Mouse (Mus musculus) spleen, adult 2 months (tissue): ENCODE measurements around the gene C1qtnf12. TPM values are rescaled to one million over a fixed set of nuclear protein-coding genes. Genes with fewer than 3 reads are reported as not detected.

Experiments
- DNase-seq, 2 experiments: peaks; one replicate each; pipeline versions ENCODE4 v3.0.0 to v3.0.0-alpha.2; 2012 to 2021; ENCODE audit warnings: low spot score in 2 of 2, low read depth in 1 of 2
- H3K27ac ChIP-seq: fragments of 200-500 bp; 2 replicates; pipeline ENCODE4 v1.5.1; 2012; ENCODE audit warnings: low read length, inconsistent platforms; ENCODE audit not compliant: insufficient read depth
- H3K27me3 ChIP-seq: fragments of 200-500 bp; 2 replicates; pipeline ENCODE4 v1.6.1; 2012; ENCODE audit warnings: mild to moderate bottlenecking, moderate library complexity, low read length, inconsistent platforms; ENCODE audit not compliant: control insufficient read depth, insufficient read depth
- H3K36me3 ChIP-seq: fragments of 200-500 bp; 2 replicates; pipeline ENCODE4 v1.6.1; 2012; ENCODE audit warnings: mild to moderate bottlenecking, low read length, inconsistent platforms; ENCODE audit not compliant: control insufficient read depth, insufficient read depth
- H3K4me1 ChIP-seq: fragments of 200-500 bp; 2 replicates; pipeline ENCODE4 v1.6.1; 2011; ENCODE audit warnings: inconsistent platforms; ENCODE audit not compliant: control insufficient read depth, insufficient read depth, insufficient read length
- H3K4me3 ChIP-seq: fragments of 200-500 bp; 2 replicates; pipeline ENCODE4 v1.5.1; 2011; ENCODE audit warnings: mild to moderate bottlenecking, inconsistent platforms; ENCODE audit not compliant: insufficient read depth, insufficient read length; ENCODE audit errors: extremely low read depth
- CTCF ChIP-seq: fragments of 200-500 bp; IDR thresholded peaks from 2 replicates; pipeline ENCODE4 v1.5.1; 2011; ENCODE audit warnings: mild to moderate bottlenecking, inconsistent platforms; ENCODE audit not compliant: insufficient read depth, insufficient read length, insufficient replicate concordance; ENCODE audit errors: extremely low read depth
- POLR2A ChIP-seq: fragments of 200-500 bp; IDR thresholded peaks from 2 replicates; pipeline ENCODE4 v1.6.1; 2011; ENCODE audit warnings: low read depth, low read length, inconsistent platforms
- WGBS: fragments of 180-500 bp; shearing (Covaris S2); methylation state at CpG from one replicate; pipeline ENCODE4 v1.1.7; 2018; 5-methylcytosine and 5-hydroxymethylcytosine counted together
- polyA plus RNA-seq: library from polyadenylated mRNA; depleted of rRNA; stranded (reverse); fragments of >200 nt; gene quantifications from 2 replicates; pipeline ENCODE4 v1.2.3, GENCODE M21; 2012; rRNA removed

The C1qtnf12 gene
- polyA plus RNA-seq, result 21.6 and 50.1 TPM in 2 replicates

- Histone ChIP-seq H3K4me1 (peaks cover 5% of the 10 kb centered on the region), H3K4me3 (peak within 1 kb of the TSS; percentile 59), H3K36me3 (peaks cover 13% of the 10 kb centered on the region), H3K27ac (no peak within 1 kb of the TSS; the same call in 1 of the 2 replicates), H3K27me3 (no peaks in the 10 kb centered on the region)
- WGBS, result 4% methylated on average over 32 of the region's 42 CpGs
- no peak for TF ChIP-seq POLR2A
- TF ChIP-seq CTCF, result no peak
- no peak for DNase-seq
These were observed at the start of gene C1qtnf12 for GRCm38 (mm10) chr4:155962167-155962971. Gene C1qtnf12 (plus strand): TSS chr4:155962318.

DNA sequence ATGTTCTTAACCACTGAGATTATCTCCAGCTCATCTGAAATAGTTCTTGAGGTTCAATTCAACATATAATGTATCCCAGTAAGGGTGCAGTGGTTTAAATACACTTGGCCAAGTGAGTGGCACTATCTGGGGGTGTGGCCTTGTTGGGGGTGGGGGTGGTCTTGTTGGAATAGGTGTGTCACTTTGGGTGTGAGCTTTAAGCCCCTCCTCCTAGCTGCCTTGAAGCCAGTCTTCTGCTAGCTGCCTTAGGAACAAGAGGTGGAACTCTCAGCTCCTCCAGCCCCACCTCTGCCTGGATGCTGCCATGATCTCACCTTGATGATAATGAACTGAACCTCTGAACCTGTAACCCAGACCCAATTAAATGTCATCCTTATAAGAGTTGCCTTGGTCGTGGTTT, 30.1 kb upstream of the C1qtnf12 start:
- no peak overlapping the region for H3K27ac ChIP-seq
- WGBS, result 59% methylated on average over 1 of the region's 1 CpGs
- no peaks in the 10 kb centered on the region for H3K27me3 ChIP-seq
- TF ChIP-seq CTCF, result no peak
- no peak for TF ChIP-seq POLR2A
- no peaks in the 10 kb centered on the region for H3K4me1 ChIP-seq
- no peak overlapping the region for H3K4me3 ChIP-seq
- no peaks in the 10 kb centered on the region for H3K36me3 ChIP-seq
- no peak for DNase-seq

DNA sequence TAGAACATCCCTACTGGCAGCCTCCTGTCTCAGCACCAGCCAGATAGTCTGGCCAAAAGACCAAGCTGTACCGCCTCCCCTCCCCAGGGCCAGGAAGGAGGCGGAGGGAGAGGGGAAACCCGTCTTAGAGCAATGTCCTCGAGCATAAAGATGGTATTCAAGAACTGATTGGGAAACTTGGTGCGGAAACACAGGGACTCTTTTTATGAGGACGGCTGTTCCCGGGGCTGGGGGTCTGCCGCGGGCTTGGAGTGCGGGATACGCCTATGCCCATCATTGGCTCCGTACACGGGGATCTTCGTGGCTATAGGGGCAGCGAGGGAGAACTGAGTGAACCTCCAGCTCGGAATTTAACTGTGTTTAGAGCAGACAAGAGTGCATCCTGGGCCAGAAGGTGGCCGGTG, 19.1 kb upstream of the C1qtnf12 start:
- no peaks in the 10 kb centered on the region for H3K27me3 ChIP-seq
- H3K4me1 ChIP-seq, result peaks cover 12% of the 10 kb centered on the region; the same call in 1 of the 2 replicates
- H3K27ac ChIP-seq, result peak overlapping the region; percentile 39
- 3% methylated on average over 17 of the region's 17 CpGs for WGBS
- H3K4me3 ChIP-seq, result peak overlapping the region; percentile 88
- H3K36me3 ChIP-seq, result peaks cover 6% of the 10 kb centered on the region; the same call in 1 of the 2 replicates
- TF ChIP-seq POLR2A (no peak), CTCF (no peak)
- DNase-seq, result no peak

DNA sequence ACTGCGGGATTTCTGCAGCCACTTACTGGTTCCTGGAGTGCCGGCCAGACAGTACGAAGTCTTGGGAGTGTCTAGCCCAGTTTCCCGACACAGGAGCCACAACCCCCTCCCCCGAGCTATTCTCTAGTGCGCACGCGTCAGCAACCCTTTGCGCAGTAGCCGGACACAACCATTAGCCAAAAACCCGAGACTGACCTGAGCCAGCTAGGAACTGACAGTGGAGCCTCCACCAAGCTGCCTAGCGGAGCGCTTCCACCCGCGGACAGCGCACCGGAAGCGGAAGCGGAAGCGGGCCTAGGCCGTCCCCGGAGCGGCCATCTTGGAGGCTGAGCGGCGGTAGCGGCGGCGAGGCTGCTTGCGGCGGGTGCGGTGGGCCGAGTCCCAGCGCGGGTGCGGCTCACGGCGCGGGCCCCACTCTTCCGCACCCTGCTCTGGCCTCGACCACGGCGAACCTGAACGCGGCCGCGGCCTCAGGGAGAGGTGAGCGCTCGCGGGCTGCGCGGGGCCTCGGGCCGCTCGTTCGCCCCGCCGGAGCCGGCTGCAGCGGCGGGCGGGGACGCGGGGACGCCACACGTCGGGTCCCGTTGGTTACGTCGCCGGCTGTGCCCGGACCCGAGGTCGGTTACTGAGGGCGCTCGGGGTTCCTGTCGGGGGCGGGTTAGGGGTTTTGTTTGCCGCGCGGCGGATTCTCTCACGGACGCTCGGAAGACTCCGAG, 18.4 kb upstream of the C1qtnf12 start, which contains the start of gene Ube2j2:
Gene Ube2j2, plus strand, starts transcription at position 298 of the 716 bp plus-strand sequence.
- peak within 1 kb of the TSS; percentile 53 for H3K27ac ChIP-seq
- WGBS, result under 1% methylated on average over 73 of the region's 85 CpGs
- H3K27me3 ChIP-seq, result no peaks in the 10 kb centered on the region
- peak within 1 kb of the TSS; percentile 88 for H3K4me3 ChIP-seq
- TF ChIP-seq POLR2A (peak; percentile 39), CTCF (no peak)
- H3K36me3 ChIP-seq, result peaks cover 7% of the 10 kb centered on the region
- peak; percentile 86 to 88 for DNase-seq
- H3K4me1 ChIP-seq, result peaks cover 12% of the 10 kb centered on the region; the same call in 1 of the 2 replicates

GRCm38 (mm10) chr4:155944271-155944670, 17.8 kb upstream of the C1qtnf12 start:
- Histone ChIP-seq H3K27ac (no peak overlapping the region), H3K27me3 (no peaks in the 10 kb centered on the region), H3K36me3 (peaks cover 10% of the 10 kb centered on the region), H3K4me1 (peaks cover 12% of the 10 kb centered on the region; the same call in 1 of the 2 replicates), H3K4me3 (peak overlapping the region; percentile 88)
- no peak for DNase-seq
- no peak for TF ChIP-seq CTCF
- no peak for TF ChIP-seq POLR2A
- WGBS, result 0% methylated on average over 17 of the region's 17 CpGs

DNA sequence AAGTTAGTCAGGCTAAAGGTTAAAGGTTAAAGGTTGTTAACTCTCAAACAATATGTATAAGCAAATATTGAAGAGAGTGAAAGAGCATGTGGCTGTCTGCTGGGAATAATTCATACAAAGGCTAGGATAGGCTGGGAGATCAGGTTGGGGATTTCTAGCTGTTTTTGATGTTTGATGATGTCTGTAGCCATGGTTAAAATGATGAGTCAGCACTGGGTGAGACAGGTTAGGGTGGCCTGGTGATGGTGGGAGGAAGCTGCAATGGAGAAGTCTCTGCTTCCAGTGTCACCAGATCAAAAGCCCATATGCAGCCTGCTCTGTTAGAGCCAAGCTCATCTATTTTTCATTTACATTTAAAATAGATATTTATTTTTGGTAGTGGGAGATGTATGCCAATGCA, 15.0 kb upstream of the C1qtnf12 start:
- peaks cover 12% of the 10 kb centered on the region; the same call in 1 of the 2 replicates for H3K4me1 ChIP-seq
- H3K36me3 ChIP-seq, result peaks cover 26% of the 10 kb centered on the region
- no peaks in the 10 kb centered on the region for H3K27me3 ChIP-seq
- no peak overlapping the region for H3K4me3 ChIP-seq
- no peak for DNase-seq
- TF ChIP-seq POLR2A, result no peak
- TF ChIP-seq CTCF, result no peak
- H3K27ac ChIP-seq, result no peak overlapping the region
